Mouse (Mus musculus) thymus, postnatal 14 days (tissue): ENCODE data around the gene Tldc1.
A peak's percentile ranks its signal among the peaks of the same experiment; 100 is the strongest.

Experiments
- DNase-seq: peaks from one replicate; pipeline ENCODE4 v3.0.0; 2021

Tldc1 gene

DNA sequence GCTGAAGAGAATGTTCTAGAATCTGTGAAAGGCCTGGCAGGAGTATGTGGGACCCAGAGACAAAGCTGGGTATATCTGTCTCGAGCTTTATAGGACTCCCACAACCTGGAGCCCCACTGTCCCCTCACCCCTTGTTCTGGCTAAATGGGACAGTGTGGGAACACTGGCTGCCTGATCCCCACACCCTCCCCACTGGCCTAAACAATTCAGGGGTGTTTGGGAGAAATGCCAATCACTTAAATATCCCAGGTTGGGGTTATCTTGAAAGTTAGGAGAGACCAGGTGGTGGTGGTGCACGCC is 20.7 kb upstream of the Tldc1 start:
- DNase-seq, result no peak

DNA sequence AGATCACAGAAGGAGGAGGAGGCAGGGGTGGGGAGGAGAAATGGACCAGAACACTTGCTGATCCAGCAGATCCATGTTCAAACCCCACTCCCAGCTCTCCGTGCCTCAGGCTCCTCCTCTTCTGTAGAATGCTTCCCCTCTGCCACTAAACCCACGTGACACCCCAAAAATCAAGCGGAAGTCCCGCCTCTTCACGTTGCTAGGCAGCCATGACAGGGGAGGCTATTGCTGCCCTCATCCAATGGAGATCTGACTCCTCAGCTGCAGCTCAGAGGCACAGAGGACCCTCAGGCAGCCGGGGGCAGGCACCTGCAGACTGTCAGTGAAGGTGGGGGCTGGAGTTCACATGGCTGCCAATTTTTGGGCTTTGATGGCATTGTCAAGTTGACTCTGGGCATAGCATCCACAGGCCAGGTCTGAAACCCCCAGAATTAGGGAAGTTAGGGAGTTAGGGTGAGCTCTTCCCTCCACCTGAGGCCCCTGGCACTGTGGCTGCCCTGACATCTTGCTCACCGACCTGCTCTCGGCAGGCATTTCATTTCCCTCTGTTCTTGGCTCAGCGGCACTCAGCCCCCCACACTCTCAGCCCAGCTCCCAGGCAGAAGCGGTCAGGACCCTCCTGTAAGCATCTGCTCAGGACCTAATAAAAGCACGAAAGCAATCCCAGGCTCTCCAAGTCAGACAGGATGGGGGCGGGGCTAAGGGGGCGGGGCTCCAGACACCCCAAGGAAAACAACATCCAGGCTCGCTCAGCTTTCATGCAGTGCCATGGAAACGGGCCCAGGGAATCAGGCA is 20.2 kb upstream of the Tldc1 start:
- DNase-seq, result peak; percentile 94

- no peak for DNase-seq
These were observed 17.4 kb upstream of the Tldc1 start for GRCm38 (mm10) chr8:119795651-119796050.

- DNase-seq, result no peak
These were observed 16.5 kb upstream of the Tldc1 start for GRCm38 (mm10) chr8:119794689-119795088.

DNA sequence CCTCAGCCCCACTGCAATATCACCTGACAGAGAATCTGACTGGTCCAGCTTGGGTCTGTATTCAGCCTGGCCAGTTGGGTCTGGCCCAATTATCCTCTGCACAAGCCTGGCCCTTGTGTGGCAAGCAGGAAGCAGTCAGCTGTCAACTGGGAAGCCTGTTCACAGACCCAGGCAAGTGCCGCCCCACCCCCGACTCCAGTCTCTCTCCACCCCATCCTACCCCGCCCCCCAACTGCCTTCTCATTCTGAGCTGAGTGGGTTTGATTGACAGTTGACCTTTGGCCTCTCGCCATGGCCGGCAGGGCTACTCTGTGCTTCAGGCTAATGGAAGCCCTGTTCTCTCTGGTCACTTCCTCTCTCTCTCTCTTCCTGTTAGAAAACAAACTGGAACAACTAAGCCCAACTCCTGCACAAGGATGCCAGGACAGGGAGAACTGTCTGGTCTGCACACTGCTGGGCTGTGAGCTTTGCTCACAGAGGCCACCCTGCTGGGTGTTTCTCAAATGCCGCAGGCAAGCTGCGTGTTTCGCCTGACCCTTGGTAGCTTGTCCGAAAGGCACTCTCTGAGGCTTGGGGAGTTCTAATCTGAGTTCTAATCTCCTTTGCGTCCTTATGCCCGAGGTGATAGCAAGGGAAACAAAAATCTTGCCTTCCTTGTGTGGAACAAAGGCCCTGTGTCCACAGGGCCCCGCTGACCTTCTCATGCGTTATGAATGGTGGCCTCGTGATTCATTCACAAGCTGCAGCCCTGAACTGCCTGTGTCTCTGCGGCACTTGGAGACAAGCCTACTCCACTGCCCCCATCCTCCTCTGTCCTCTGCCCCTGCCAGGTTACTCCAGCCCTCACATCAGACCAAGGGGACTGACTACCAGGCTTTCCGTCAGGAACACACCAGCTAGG is 13.8 kb upstream of the Tldc1 start:
- no peak for DNase-seq

- DNase-seq, result no peak
These were observed 11.4 kb upstream of the Tldc1 start for GRCm38 (mm10) chr8:119789581-119789980.

GRCm38 (mm10) chr8:119788607-119789381 is 10.6 kb upstream of the Tldc1 start:
- DNase-seq, result no peak

DNA sequence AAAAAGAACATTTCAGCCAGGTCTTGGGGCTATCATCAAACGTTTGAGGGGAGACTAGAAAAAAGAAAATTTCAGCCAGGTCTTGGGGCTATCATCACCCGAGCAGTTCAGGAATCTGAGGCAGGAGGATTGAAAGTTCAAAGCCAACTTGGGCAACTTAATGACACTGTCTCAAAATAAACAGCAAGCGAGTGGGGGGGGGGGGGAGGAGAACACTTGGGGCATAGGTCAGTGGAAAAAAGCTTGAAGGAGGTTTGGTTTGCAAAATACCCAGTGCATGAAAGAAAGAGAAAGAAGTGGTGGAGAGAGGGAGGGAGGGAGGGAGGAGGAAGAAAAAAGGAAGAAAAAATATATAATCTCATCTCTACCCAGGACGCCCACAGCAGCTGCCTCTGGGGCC is 9.1 kb upstream of the Tldc1 start:
- DNase-seq, result no peak

DNA sequence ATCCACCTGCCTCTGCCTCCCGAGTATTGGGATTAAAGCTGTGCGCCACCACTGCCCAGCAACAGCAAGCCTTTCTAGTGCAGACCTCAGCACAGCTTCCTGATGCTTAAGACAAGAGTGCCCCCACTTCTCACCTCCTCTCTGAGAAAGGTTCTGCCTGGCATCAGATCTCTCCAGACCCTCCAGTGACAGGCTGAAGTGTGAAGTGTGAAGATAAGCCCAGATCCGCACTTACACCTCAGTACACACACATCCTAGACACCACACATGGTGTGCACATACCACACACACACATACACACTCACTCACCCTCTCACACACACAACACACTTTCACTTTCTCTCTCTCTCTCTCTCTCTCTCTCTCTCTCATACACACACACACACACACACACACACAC is 8.7 kb upstream of the Tldc1 start:
- no peak for DNase-seq

DNA sequence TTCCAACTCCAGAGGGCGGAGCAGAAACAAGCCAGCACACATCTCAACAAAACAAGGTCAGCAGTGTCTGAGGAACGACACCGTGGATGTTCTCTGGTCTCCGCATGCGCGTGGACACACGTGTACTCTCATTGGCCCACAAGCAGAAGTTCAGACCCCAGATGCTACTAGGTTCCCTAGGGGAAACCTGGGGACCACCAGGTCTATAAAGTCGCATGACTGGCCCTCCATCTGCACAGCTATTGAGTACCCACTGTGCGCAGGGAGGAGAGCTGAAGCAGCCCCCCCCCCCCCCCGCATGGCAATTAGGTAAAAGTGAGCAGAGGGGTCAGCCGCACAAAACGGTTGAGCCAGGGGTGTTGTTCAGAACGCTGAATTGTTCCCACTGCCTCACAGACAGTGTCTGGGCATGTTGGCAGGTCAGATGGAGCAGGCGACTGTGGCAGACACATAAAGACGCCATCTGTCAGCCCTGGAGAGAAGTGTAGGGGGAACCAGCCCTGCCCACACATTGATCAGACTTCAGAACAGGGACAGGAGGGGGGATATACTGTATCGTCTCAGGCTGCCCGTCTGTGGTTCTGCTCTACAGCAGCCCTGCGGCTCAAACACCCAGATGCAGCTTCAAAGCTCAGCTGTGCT is 7.7 kb upstream of the Tldc1 start:
- DNase-seq, result peak; percentile 39

GRCm38 (mm10) chr8:119784676-119785075 is 6.5 kb upstream of the Tldc1 start:
- no peak for DNase-seq

- peak; percentile 67 for DNase-seq
These were observed 5.9 kb upstream of the Tldc1 start for GRCm38 (mm10) chr8:119784141-119784574.

DNA sequence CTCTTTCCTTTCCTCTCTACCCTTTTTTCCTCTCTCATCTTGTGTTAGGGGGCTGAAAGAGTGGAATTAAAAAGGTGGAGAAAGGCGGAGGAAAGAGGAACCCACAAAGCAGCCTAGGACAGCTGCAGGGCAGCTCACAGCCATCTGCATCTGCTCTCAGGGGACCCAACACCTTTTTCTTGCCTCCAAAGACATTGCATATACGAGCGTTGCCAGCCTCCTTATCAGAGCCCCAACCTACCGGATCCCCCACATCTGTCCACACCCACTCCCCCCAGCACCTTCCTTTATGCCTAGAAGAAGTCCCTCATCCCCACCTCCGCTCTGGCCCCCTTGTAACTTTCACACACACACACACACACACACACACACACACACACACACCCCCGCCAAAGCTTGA is 5.4 kb upstream of the Tldc1 start:
- peak; percentile 56 for DNase-seq

GRCm38 (mm10) chr8:119782715-119783114 is 4.5 kb upstream of the Tldc1 start:
- peak; percentile 86 for DNase-seq

- no peak for DNase-seq
These were observed 3.0 kb upstream of the Tldc1 start for GRCm38 (mm10) chr8:119781086-119781840.

GRCm38 (mm10) chr8:119780402-119781049 is 2.3 kb upstream of the Tldc1 start:
- DNase-seq, result no peak

- DNase-seq, result peak; percentile 89
These were observed 959 bp upstream of the Tldc1 start for GRCm38 (mm10) chr8:119779013-119779737.

DNA sequence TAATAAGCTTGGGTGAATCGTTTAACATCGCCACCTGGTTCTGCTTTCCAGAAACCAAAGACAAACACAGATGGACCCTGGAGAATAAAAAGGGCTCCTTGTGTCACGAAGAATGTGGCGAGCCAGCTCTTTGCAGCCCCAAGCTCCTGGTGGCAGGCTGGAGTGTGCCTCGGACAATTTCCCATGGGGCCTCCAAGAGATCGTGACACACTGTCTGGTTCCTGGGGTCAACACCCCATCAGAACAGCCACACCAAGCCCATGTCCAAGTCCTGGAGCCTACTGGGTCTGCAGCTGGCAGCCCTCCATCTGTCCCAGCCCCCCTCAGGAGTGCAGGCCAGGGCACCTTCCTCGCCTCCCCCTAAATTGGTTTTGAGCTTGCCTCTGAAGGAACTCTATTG is 451 bp downstream of the Tldc1 start:
- no peak for DNase-seq

- no peak for DNase-seq
These were observed 1.5 kb downstream of the Tldc1 start for GRCm38 (mm10) chr8:119776668-119777245.

DNA sequence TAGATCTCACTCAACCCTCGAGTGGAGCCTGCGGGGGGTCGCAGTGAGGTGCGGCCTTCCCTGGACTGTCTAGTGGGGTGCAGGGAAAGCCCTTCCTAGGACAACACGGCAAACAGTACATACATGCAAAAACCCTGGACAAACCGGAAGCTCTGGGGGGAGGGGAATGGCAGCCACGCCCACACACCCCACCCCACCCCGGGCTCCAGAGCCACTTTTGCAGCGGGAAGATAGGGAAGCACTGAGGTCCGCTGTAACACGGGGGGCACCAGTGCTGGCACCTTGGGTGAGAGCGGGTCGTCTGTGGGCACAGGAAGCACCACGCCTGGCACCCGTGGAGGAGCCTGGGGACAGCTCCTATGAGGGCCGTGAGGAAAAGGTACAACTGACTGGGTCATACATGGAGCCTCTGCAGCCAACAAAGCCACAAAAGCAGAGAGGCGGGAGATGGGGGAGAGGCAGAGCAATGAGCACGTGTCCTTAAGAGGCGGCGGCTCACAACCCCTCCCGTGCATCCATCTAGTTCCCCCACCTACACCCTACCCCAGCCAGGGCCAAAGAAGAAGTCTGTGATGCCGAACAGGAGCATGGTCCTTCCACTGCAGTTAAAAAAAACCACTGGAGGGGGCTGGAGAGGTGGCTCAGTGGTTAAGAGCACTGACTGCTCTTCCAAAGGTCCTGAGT is 12.3 kb downstream of the Tldc1 start:
- no peak for DNase-seq
